Mouse (Mus musculus) retina, embryonic 14.5 days (tissue): ENCODE measurements at regions not wholly inside any gene's neighbourhood (a gene's known extent, or its start where the extent isn't known, plus 50 kb on each side); places are given as distances from the start of the nearest gene placed in this dataset.

Source experiments
- DNase-seq: peaks from one replicate; pipeline ENCODE4 v3.0.0-alpha.2; 2015; ENCODE audit warnings: low spot score

DNA sequence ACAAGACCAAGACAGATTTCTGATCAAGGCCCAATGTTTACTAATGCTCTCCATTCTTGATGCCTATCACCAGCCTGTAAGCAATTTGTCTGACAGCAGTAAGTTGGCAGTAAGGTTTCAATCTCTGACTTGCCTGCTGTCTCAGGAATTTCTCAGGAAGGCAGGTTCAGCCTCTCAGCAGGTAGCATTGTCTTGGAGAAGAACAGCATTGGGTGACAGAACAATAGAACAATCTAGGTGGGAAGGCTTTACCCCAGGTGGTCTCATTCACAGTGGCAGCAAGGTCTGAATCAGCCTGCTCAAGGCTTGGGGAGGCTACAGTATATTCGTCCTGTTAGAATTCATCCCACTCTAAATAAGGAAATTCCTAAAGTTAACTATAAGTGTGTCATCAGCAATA lies 81.2 kb upstream of the Chordc1 start:
- DNase-seq = no peak

DNA sequence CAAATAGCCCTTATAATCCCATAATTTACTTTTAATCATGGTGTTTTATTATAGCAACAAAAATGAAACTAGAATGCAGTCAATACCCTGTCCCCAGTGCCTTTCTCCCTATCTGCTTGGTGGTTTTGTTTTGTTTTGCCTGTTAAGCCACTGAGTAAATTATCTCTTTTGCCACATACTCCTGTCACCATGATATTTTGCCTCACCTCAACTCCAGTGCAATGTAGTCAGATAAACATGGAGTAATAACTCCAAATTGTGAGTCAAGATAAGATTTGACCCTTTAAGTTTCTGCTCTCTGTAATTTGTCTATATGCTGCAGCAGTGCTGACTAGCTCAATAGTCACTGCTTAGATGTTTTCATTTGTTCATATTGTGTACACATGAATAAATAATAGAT lies 65.3 kb upstream of the Chordc1 start:
- no peak for DNase-seq

GRCm38 (mm10) chr9:18229933-18230332 lies 62.0 kb upstream of the Chordc1 start:
- DNase-seq = peak; percentile 63
